Mouse (Mus musculus) erythroblast, adult 5-6 weeks (primary cell): ENCODE measurements around the gene Prr13. TPM values are rescaled to one million over a fixed set of nuclear protein-coding genes. Genes with fewer than 3 reads are reported as not detected.

Experiments used
- ATAC-seq: replicated peaks from 2 replicates; pipeline ENCODE4 v1.8.0; 2016; ENCODE audit warnings: moderate number of reproducible peaks, mild to moderate bottlenecking, moderate TSS enrichment, inconsistent platforms; ENCODE audit not compliant: poor library complexity, low FRiP score, severe bottlenecking
- total RNA-seq, 2 experiments: library from RNA; stranded (forward) in 1 of 2; stranded (reverse) in 1 of 2; fragments of 150-400 nt in 1 of 2; fragments of 200-764, 138-1000 nt in 1 of 2; gene quantifications; 2 replicates each; pipeline versions ENCODE4 v1.2.3 to v1.2.4; 2015 to 2017; ENCODE audit warnings: low replicate concordance in 2 of 2

The Prr13 gene
- 70.9 and 84.4 TPM in 2 replicates for total RNA-seq (2015; ENCODE audit: low replicate concordance)
- total RNA-seq (2017; ENCODE audit: low replicate concordance), result 37.6 and 64.5 TPM in 2 replicates

DNA sequence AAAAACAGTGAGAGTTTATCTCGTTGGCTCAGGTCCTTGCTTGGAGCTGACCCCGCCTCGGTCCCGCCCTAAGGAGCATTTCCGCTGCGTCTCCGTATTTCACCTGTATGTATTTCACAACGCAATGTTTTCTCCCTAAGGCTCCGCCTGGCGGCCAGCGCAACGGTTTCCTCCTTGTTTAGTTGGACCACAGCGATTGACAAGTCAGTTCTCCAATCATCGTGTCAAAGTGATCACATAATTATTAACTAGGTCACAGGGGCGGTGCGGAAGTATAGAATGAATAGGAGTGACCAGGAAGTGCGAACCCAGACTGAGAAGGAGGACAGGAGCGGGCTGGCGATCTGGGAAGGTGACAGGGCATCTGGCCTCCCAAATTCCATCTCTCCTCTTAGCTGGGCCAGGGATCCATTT, at the start of gene Prr13:
Gene Prr13, plus strand, starts transcription at position 125 of the 414 bp plus-strand sequence.
- peak; percentile 79 for ATAC-seq

GRCm38 (mm10) chr15:102409286-102409685, 49.5 kb upstream of the Prr13 start:
- ATAC-seq, result no peak

GRCm38 (mm10) chr15:102411077-102411476, 47.8 kb upstream of the Prr13 start:
- no peak for ATAC-seq

DNA sequence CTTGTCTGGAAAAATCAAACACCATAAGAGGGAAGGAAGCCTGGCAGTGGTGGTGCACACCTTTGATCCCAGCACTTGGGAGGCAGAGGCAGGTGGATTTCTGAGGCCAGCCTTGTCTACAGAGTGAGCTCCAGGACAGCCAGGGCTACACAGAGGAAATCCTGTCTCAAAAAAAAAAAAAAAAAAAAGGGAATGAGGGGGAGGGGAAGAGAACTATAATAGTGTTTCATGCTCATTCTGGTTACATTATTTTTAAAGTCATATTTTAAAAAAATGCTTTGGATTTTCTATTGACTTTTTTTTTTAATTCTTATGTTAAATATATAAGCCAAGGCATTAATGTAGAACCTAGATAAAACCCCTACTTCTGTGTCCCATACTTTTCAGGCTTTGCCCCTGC, 45.1 kb upstream of the Prr13 start:
- ATAC-seq, result no peak

- no peak for ATAC-seq
Measured at GRCm38 (mm10) chr15:102417524-102417923, 41.3 kb upstream of the Prr13 start.

GRCm38 (mm10) chr15:102420986-102421385, 37.8 kb upstream of the Prr13 start:
- ATAC-seq, result no peak

DNA sequence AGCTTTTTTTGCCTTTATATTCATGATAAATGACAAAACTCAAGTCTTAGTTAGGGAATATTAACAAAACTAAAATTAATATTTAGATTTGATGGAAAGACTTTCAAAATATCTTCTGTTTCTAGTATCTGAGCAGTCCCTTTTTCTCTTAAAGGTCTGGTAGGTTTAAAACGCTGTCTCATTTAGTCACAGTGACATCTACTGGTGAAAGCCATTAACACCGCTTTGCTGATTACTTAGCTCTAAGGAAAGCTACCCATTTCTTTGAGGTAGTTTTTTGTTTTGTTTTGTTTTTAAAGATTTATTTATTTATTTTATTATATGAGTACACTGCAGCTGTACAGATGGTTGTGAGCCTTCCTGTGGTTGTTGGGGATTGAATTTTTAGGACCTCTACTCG, 37.4 kb upstream of the Prr13 start:
- ATAC-seq, result peak; percentile 84

DNA sequence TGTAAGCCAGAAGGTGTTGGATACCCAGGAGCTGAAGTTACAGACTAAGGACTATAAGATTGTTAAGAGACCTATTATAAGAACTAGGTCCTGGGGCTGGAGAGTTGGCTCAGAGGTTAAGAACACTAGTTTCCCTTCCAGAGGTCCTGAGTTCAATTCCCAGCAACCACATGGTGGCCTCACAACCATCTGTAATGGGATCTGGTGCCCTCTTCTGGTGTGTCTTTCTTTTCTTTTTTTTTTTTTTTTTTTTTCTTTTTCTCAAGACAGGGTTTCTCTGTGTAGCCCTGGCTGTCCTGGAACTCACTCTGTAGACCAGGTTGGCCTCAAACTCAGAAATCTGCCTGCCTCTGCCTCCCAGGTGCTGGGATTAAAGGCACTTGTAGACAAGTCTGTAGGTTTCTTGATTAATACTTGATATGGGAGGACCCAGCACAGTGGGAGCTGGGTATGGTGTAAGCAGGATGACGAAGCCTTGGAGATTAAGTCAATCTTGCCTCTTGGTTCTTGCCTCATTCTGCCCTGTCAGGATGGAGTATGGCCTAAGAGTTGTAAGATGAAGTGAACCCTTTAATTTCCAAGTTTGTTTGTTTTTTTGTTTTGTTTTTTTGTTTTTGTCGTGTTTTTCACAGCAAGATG, 35.1 kb upstream of the Prr13 start:
- ATAC-seq, result no peak

DNA sequence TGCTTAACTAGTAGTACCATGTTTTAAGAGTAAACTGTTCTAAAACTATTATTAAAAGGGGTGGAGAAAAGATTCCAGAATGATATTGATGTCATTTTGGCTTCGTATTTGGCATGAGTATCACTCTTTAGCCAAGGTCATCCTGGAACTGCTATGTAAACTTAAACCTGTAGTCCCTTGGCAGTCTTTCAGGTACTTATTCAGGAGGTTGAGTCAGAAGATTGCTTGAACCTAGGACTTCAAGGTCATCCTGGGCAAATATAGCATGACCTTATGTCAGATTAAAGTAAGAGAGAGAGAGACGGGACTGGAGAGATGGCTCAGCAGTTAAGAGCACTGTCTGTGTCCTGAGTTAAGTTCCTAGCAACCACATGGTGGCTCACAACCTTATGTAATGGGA, 34.2 kb upstream of the Prr13 start:
- ATAC-seq, result no peak

GRCm38 (mm10) chr15:102426963-102427362, 31.9 kb upstream of the Prr13 start:
- ATAC-seq, result no peak

DNA sequence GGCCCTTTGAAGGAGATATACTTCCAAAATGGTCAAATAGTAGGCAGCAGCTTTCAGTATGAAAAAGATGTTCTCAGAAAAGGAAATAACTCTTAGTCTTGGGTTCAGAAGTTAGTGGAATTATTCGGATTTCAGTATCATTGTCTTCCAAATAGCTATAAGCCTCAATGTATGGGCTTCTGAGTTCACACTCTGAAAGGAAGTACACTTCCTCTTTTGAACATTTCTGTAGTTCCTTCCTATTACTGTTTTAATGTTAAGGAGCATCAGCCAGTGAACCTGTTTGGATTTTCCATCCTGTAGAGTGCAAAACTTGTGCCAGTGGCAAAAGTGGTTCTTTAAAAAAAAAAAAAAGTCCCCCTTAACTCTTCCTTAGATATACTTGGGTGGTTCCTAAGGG, 26.8 kb upstream of the Prr13 start:
- ATAC-seq, result no peak

- ATAC-seq, result no peak
Measured at GRCm38 (mm10) chr15:102433173-102433572, 25.7 kb upstream of the Prr13 start.

DNA sequence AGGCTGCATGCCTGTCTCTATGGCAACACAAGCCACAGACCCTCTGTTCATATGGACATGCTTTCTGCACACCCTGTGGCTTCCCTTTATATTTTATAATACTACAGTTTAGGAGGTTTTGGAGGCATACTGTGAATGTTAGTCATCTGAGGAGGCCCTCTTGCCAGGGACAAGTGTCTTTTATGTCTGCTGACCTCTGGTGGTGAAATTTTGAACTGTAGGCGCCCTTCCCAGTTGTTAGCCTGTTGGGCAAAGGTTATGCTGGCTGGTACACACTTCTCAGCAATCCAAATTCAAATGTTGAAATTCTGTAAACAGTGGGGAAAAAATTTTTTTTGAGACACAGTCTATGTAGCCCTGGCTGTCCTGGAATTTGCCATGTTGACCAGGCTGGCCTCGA, 16.3 kb upstream of the Prr13 start:
- ATAC-seq, result peak; percentile 87

DNA sequence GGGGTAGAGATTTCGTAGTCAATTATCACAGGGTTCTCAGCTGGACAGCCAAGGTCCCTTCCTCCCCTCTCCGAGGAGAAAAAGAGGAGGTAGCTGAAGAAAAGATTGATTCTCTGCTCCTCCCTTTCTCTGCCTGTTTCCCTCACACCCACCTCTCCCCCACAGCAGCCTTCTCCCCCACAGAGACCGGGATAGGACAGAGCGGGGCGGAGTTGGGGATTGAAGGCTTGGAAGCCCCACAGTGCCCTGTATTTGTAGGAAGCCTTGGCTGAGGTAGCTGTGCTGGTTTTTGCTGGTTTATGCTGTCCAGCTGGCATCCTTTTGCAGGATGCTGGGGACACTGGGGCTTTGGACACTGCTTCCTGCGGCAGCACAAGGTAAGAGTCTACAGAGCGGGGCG, 13.7 kb upstream of the Prr13 start, which contains the start of gene Amhr2:
Gene Amhr2, plus strand, starts transcription at position 222 of the 400 bp plus-strand sequence.
- ATAC-seq, result no peak

DNA sequence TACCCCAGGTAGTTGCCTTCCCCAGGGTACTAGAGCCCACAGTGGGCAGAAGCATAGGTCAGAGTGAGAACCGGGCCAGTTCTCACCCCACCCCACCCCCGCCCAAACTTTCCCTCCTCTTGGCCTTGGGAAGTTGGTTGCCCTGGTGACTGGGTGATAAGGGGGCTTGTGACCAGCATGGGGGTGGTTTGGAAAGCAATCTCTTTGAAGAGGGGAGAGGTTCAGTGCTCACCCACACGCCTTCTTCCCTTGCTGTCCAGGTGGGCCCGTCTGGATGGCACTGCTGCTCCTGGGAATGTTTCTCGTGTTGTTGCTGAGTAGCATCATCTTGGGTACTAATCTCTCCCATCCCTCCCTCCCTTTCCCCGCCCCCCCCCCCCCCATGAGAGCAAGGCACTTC, 12.4 kb upstream of the Prr13 start:
- no peak for ATAC-seq

DNA sequence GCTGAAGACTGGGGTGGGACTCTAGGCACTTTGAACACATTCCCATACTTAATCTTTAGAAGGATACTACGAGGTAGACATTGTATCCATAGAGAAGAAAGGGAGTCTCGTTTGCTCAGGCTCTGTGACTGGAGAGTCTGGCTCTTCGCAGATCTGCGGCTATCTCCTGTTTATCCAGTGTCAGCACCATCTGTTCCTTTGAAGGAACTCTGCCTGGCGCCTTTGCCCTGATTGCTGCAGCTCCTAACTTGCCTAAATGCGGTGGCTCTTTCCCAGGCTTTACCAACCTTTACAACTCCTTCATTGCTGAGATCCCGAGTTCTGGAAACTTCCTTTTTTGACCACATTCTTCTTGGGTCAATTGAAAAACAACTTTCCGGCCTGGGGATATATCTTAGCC, 9.5 kb upstream of the Prr13 start:
- no peak for ATAC-seq

GRCm38 (mm10) chr15:102450928-102451327, 7.9 kb upstream of the Prr13 start:
- no peak for ATAC-seq

DNA sequence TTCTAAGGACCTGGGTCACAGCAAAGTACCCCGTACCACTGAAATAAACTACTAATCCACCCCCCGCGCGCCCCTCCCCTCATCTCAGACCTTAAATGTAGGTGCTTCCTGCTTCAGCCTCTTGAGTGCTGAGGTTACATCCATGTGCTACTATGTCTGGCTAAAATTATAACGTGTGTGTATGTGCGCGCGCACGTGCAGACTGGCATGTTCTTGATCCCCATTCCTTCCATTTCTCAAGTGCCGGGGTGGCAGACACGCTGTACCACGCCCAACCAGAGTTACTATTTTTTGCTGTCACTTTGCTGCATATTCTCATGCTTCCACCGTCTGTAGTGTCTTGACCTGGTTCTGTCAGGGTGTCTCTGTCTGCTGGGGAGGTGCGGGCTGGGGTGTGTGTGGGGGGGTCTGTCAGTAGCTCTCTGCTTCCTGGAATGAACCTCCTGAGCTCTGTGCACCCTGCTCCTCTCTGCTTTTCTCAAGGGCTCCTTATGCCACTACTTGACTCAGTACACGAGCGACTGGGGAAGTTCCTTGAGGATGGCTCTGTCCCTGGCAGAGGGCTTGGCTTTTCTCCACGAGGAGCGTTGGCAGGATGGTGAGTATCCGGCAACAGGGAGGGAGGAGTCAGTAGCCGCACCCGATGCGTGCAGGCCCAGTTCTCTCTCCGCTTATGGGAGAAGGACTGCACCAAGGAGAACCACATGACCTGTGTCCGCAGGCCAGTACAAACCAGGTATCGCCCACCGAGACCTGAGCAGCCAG, 7.0 kb upstream of the Prr13 start:
- ATAC-seq, result no peak

DNA sequence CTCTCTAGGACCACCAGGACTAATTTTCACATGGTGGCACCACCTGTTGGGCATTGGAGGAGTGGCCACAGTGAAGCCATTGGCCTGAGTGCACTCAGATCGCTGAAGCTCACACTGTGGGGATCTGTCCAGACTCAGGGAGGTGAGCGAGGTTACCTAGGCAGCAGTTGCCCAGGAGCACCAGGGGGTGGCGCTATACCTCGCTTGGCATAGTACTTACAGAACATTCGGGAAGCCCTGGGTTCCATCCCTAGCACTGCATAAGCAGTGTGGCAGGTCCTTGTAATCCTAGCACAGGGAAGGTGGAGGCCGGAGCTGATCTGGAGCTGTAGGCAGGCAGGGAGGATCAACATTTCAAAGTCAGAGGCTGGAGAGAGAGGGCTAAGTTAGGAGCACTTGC, 2.8 kb upstream of the Prr13 start:
- peak; percentile 45 for ATAC-seq

- no peak for ATAC-seq
Measured at GRCm38 (mm10) chr15:102458050-102458736, 635 bp upstream of the Prr13 start.

GRCm38 (mm10) chr15:102459381-102459780, 553 bp downstream of the Prr13 start:
- no peak for ATAC-seq
